Mouse (Mus musculus) myocyte (in vitro differentiated cells): Measurements from ENCODE around the gene Vdr. TPM values are rescaled to one million over a fixed set of nuclear protein-coding genes. Genes with fewer than 3 reads are reported as not detected.

Source experiments
- H3K27me3 ChIP-seq: one replicate; pipeline ENCODE4 v1.6.1; 2011; ENCODE audit not compliant: control insufficient read depth, insufficient read depth, insufficient read length
- H3K36me3 ChIP-seq: one replicate; pipeline ENCODE4 v1.6.1; 2011; ENCODE audit not compliant: control insufficient read depth, insufficient read depth
- H3K4me2 ChIP-seq: one replicate; pipeline ENCODE4 v1.6.1; 2011; ENCODE audit warnings: low read depth, control low read depth
- H3K4me3 ChIP-seq: one replicate; pipeline ENCODE4 v1.5.1; 2011; ENCODE audit warnings: mild to moderate bottlenecking, control low read depth, moderate library complexity
- H3K79me2 ChIP-seq: one replicate; pipeline ENCODE4 v1.6.1; 2011; ENCODE audit not compliant: control insufficient read depth, insufficient read depth
- H3ac ChIP-seq: one replicate; pipeline ENCODE4 v1.6.1; 2011; ENCODE audit not compliant: control insufficient read depth, insufficient read length
- CEBPB ChIP-seq: IDR thresholded peaks from 2 replicates; pipeline ENCODE4 v1.6.1; 2011; ENCODE audit warnings: mild to moderate bottlenecking, moderate library complexity; ENCODE audit not compliant: poor library complexity, insufficient read depth, severe bottlenecking
- E2F4 ChIP-seq: IDR thresholded peaks from one replicate; pipeline ENCODE4 v1.6.1; 2011; ENCODE audit warnings: mild to moderate bottlenecking, control low read depth, moderate library complexity; ENCODE audit not compliant: insufficient read depth
- MAX ChIP-seq: IDR thresholded peaks from one replicate; pipeline ENCODE4 v1.6.1; 2011; ENCODE audit warnings: low read depth, mild to moderate bottlenecking, control low read depth
- MYOD1 ChIP-seq, 3 experiments: IDR thresholded peaks; one replicate each; pipeline ENCODE4 v1.6.1; 2011; ENCODE audit warnings: control low read depth in 2 of 3, low read depth in 2 of 3, mild to moderate bottlenecking in 2 of 3, moderate library complexity in 1 of 3; ENCODE audit not compliant: insufficient read length in 2 of 3, control insufficient read depth in 1 of 3
- MYOG ChIP-seq, 3 experiments: IDR thresholded peaks; one replicate each; pipeline ENCODE4 v1.6.1; 2011; ENCODE audit warnings: control low read depth in 2 of 3, low read depth in 2 of 3, mild to moderate bottlenecking in 2 of 3; ENCODE audit not compliant: insufficient read length in 2 of 3, control insufficient read depth in 1 of 3, insufficient read depth in 1 of 3
- POLR2A ChIP-seq: IDR thresholded peaks from one replicate; pipeline ENCODE4 v1.6.1; 2011; ENCODE audit warnings: low read depth, mild to moderate bottlenecking, control low read depth, moderate library complexity; ENCODE audit not compliant: insufficient read length
- POLR2AphosphoS2 ChIP-seq: IDR thresholded peaks from one replicate; pipeline ENCODE4 v1.6.1; 2011; ENCODE audit warnings: low read depth, control low read depth; ENCODE audit not compliant: insufficient read length
- REST ChIP-seq: IDR thresholded peaks from one replicate; pipeline ENCODE4 v1.6.1; 2011; ENCODE audit warnings: mild to moderate bottlenecking, control low read depth, moderate library complexity; ENCODE audit not compliant: insufficient read depth, insufficient read length
- SRF ChIP-seq: IDR thresholded peaks from one replicate; pipeline ENCODE4 v1.6.1; 2011; ENCODE audit warnings: low read depth; ENCODE audit not compliant: control insufficient read depth, insufficient read length
- TCF12 ChIP-seq: IDR thresholded peaks from one replicate; pipeline ENCODE4 v1.6.1; 2011; ENCODE audit warnings: mild to moderate bottlenecking, control low read depth; ENCODE audit not compliant: poor library complexity, insufficient read depth, severe bottlenecking
- TCF3 ChIP-seq: IDR thresholded peaks from one replicate; pipeline ENCODE4 v1.6.1; 2011; ENCODE audit warnings: low read depth, control low read depth; ENCODE audit not compliant: insufficient read length
- USF1 ChIP-seq: IDR thresholded peaks from one replicate; pipeline ENCODE4 v1.6.1; 2011; ENCODE audit warnings: low read depth, mild to moderate bottlenecking, control low read depth, moderate library complexity
- polyA plus RNA-seq: library from polyadenylated mRNA; unstranded; fragments of >200 nt; fragmentation: generic; extraction: Trizol; gene quantifications from one replicate; pipeline ENCODE4 v1.2.1, GENCODE M21; 2012; ENCODE audit warnings: missing spikeins

Gene Vdr
- polyA plus RNA-seq, 1 experiment = 9.8 TPM

DNA sequence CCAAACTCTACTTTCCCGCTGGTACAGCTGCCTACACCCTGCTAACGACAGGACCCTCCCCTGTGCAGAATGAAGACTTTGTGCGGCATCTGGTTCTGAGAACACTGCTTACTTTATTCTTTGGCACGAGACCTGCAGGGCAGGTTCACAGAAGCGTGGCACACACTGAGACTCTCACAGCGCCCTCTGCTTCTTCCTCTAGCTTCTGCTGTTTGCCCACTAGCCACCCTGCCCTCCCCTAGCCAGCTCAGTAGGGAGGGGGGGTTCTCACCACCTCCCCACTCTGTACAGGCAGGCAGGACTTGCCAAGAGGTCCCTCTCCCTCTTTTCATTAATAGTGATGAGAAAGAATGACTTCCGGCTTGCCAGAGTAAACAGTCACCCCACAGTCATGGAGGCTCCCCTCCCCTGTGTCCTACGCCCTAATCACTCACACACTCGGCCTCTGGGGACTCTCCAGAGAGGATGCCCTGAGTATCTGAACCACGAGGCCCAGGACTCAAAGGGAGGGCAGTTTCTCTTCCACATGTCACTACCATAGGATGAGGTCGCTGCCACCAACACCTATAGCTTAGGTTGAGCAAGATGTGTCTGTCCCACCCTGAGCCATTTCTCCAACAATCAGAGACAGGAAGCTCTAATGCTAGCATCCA, 6.0 kb downstream of the Vdr start:
- Histone ChIP-seq H3K4me3 (no peak overlapping the region), H3K4me2 (peak overlapping the region; percentile 34), H3K79me2 (peaks cover 20% of the 10 kb centered on the region), H3K27me3 (no peaks in the 10 kb centered on the region), H3K36me3 (no peaks in the 10 kb centered on the region), H3ac (no peak overlapping the region)
- TF ChIP-seq TCF12 = no peak
- TF ChIP-seq MAX = no peak
- TF ChIP-seq MYOD1 (IDR thresholded peaks at IDR 0.05; ENCODE audit: control insufficient read depth in 1 of 3, insufficient read length in 2 of 3, low read depth in 2 of 3) = no peak
- TF ChIP-seq POLR2AphosphoS2 = no peak
- TF ChIP-seq MYOG (IDR thresholded peaks at IDR 0.05; ENCODE audit: control insufficient read depth in 1 of 3, insufficient read depth in 1 of 3, insufficient read length in 2 of 3, low read depth in 2 of 3) = no peak
- TF ChIP-seq E2F4 = no peak
- TF ChIP-seq REST = no peak

DNA sequence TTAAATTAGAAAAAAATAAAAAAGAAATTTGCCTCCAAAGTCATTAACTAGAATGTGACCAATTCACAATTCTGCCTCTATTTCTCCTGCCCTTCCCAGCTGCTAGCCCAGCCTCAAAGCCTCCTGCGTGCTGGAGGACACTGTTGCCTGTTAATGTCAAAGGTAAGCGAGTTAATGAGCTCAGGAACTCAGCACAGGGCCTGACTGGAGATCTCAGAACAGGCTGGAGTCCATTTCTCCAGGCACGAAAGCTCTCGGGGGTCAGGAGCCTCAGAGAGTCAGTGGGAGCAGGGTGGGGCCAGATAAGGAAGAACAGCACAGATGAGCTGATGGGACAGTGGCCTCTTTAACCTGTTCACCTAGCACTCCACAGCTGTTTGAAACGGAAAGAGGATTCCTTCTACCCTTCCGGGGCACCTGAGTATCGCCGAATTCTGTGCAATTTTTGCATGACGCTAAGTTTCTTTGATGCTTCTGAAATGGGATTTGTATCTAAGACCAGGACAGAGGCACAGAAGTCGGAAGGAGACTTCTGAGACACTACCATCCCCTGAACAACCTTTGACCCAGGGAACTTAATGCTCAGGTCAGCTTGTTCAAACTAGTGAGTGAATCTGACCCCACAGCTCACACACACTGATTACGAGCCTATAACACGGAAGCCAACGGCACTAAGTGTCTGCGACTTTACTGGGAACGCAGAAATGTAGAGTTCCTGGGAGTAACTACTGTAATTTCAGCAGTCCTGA, 7.0 kb downstream of the Vdr start:
- Histone ChIP-seq H3K4me3 (no peak overlapping the region), H3K4me2 (no peak overlapping the region), H3K79me2 (peaks cover 20% of the 10 kb centered on the region), H3K27me3 (no peaks in the 10 kb centered on the region), H3K36me3 (no peaks in the 10 kb centered on the region), H3ac (no peak overlapping the region)
- no peak for TF ChIP-seq TCF3
- no peak for TF ChIP-seq CEBPB
- TF ChIP-seq MYOD1 (IDR thresholded peaks at IDR 0.05; ENCODE audit: control insufficient read depth in 1 of 3, insufficient read length in 2 of 3, low read depth in 2 of 3) = no peak
- TF ChIP-seq E2F4 = no peak
- no peak for TF ChIP-seq TCF12
- no peak for TF ChIP-seq MYOG (IDR thresholded peaks at IDR 0.05; ENCODE audit: control insufficient read depth in 1 of 3, insufficient read depth in 1 of 3, insufficient read length in 2 of 3, low read depth in 2 of 3)

DNA sequence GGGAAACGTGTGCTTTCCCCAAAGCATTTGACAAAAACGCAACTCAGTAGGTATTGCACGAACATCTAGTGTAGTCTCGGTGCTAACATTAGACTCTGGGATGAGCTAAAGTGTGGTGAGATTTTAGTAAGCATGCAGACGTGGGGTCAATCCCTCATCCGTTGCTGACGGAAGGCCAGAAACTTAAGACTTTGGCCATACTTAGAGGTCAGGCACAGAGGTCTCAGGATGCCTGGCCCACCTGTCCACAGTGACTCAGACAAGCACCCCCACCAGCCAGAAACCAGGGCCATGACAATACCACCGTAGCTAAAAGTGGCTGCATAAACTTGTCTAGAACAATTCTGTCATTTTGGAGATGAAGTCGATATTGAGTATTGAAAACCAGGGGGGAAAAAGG, 9.4 kb downstream of the Vdr start:
- H3K36me3 ChIP-seq = no peaks in the 10 kb centered on the region
- TF ChIP-seq REST = no peak
- no peak for TF ChIP-seq TCF12
- no peak for TF ChIP-seq USF1
- no peak for TF ChIP-seq POLR2AphosphoS2
- no peak for TF ChIP-seq SRF
- no peak for TF ChIP-seq CEBPB
- no peak for TF ChIP-seq MAX
- TF ChIP-seq POLR2A = no peak
- no peak for TF ChIP-seq E2F4
- TF ChIP-seq MYOG (IDR thresholded peaks at IDR 0.05; ENCODE audit: control insufficient read depth in 1 of 3, insufficient read depth in 1 of 3, insufficient read length in 2 of 3, low read depth in 2 of 3) = no peak
- no peak for TF ChIP-seq MYOD1 (IDR thresholded peaks at IDR 0.05; ENCODE audit: control insufficient read depth in 1 of 3, insufficient read length in 2 of 3, low read depth in 2 of 3)
- TF ChIP-seq TCF3 = no peak
- H3K27me3 ChIP-seq = no peaks in the 10 kb centered on the region
- peaks cover 11% of the 10 kb centered on the region for H3K79me2 ChIP-seq
- no peak overlapping the region for H3ac ChIP-seq
- H3K4me2 ChIP-seq = no peak overlapping the region
- H3K4me3 ChIP-seq = no peak overlapping the region

DNA sequence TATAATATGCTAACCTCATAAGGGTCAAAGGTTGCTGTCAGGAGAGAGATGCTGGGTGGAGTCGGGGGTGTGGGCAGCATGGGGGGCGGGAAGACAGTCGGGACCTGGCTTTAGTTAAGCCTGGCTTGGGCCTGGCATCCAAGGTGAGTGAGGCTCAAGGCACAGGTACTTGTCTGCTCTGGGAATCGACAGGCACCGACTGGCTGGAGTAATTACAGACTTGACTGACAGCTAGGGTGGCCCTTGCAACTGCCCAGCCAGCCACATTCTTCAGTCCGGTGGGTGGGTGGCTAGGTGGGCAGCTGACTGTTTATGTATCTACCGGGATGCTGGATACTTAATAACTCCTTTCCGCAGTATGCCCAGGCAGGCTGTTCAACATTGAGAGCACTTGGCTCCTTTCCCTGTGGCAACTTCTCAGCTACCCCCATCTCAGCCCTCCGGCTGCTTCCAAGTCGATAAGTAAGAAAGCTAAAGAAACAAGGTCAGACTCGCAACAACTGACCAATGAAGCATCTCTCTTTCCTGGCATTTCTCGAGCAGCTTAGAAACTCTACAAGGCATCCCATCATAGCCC, 10.0 kb downstream of the Vdr start:
- H3ac ChIP-seq = no peak overlapping the region
- peaks cover 5% of the 10 kb centered on the region for H3K79me2 ChIP-seq
- no peaks in the 10 kb centered on the region for H3K36me3 ChIP-seq
- TF ChIP-seq POLR2AphosphoS2 (no peak), E2F4 (no peak), TCF3 (no peak), USF1 (no peak), REST (no peak)
- no peak overlapping the region for H3K4me3 ChIP-seq
- H3K4me2 ChIP-seq = no peak overlapping the region
- H3K27me3 ChIP-seq = no peaks in the 10 kb centered on the region

DNA sequence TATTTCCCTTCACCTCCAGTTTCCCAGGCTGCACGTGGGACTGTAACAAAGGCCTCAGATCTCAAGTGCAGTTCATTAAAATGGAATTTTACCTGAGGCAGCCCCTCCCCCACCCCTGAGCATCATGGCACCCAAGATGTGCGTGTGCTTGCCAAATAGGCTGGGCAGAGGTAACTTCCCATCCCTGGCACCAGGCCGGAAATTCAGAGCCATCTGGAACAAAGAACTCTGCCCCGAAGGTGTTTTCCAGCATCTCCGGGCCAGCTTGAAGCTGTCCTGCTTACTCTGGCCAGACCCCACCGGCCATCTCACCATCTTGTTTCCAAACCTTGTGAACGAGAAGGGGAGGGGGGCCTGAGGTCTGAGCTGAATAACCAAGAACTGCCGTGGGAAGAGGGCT, 10.7 kb downstream of the Vdr start:
- Histone ChIP-seq H3K4me2 (no peak overlapping the region), H3ac (no peak overlapping the region), H3K36me3 (no peaks in the 10 kb centered on the region), H3K79me2 (no peaks in the 10 kb centered on the region), H3K27me3 (no peaks in the 10 kb centered on the region), H3K4me3 (no peak overlapping the region)
- TF ChIP-seq USF1 (no peak), SRF (no peak), TCF3 (no peak), MAX (no peak), CEBPB (no peak), E2F4 (no peak)
